Mouse (Mus musculus) forebrain, embryonic 11.5 days (tissue): ENCODE data around the gene Zkscan1. TPM values are rescaled to one million over a fixed set of nuclear protein-coding genes. Genes with fewer than 3 reads are reported as not detected.

Source experiments
- ATAC-seq: fragments of 200-750 bp; cut with Nextera tagmentation; replicated peaks from 2 replicates; pipeline ENCODE4 v1.8.0; 2017; ENCODE audit warnings: moderate TSS enrichment; ENCODE audit not compliant: low FRiP score
- DNase-seq: peaks from one replicate; pipeline ENCODE4 v3.0.0-alpha.2; 2017; ENCODE audit warnings: low spot score
- H3K27ac ChIP-seq: fragments of 300-500 bp; sonication (generic); 2 replicates; pipeline ENCODE4 v1.5.1; 2014; ENCODE audit warnings: low read depth, low read length
- H3K27me3 ChIP-seq: fragments of 300-500 bp; sonication (generic); 2 replicates; pipeline ENCODE4 v1.6.1; 2014; ENCODE audit warnings: mild to moderate bottlenecking, low read length, mixed read lengths; ENCODE audit not compliant: control insufficient read depth, insufficient read depth
- H3K36me3 ChIP-seq: fragments of 300-500 bp; sonication (generic); 2 replicates; pipeline ENCODE4 v1.6.1; 2014; ENCODE audit warnings: mild to moderate bottlenecking, low read length, moderate library complexity, mixed read lengths; ENCODE audit not compliant: control insufficient read depth, insufficient read depth
- H3K4me1 ChIP-seq: fragments of 300-500 bp; sonication (generic); replicated peaks from 2 replicates; pipeline ENCODE4 v1.6.1; 2014; ENCODE audit warnings: low read length, mixed read lengths; ENCODE audit not compliant: control insufficient read depth, insufficient read depth
- H3K4me2 ChIP-seq: fragments of 300-500 bp; sonication (generic); 2 replicates; pipeline ENCODE4 v1.6.1; 2014; ENCODE audit warnings: low read depth, mild to moderate bottlenecking, low read length, moderate library complexity, mixed read lengths; ENCODE audit not compliant: severe bottlenecking
- H3K4me3 ChIP-seq: fragments of 300-500 bp; sonication (generic); 2 replicates; pipeline ENCODE4 v1.5.1; 2014; ENCODE audit warnings: low read depth, low read length
- H3K9ac ChIP-seq: fragments of 300-500 bp; sonication (generic); 2 replicates; pipeline ENCODE4 v1.6.1; 2014; ENCODE audit warnings: low read length
- H3K9me3 ChIP-seq: fragments of 300-500 bp; sonication (generic); 2 replicates; pipeline ENCODE4 v1.6.1; 2016; ENCODE audit warnings: low read length, mixed read lengths; ENCODE audit not compliant: control insufficient read depth
- WGBS: fragments of 180-500 bp; shearing (Covaris S2); extraction: QIAGEN DNeasy Blood & Tissue Kit; methylation state at CpG from one replicate; pipeline ENCODE4 v1.1.7; 2014; 5-methylcytosine and 5-hydroxymethylcytosine counted together
- polyA plus RNA-seq: library from polyadenylated mRNA; unstranded; fragments of >200 nt; fragmentation: Nextera tagmentation; extraction: Ambion mirVana; gene quantifications from 2 replicates; pipeline ENCODE4 v1.2.1, GENCODE M21; 2014

The Zkscan1 gene
- polyA plus RNA-seq, 1 experiment from 2014 or later = 34.0 TPM

DNA sequence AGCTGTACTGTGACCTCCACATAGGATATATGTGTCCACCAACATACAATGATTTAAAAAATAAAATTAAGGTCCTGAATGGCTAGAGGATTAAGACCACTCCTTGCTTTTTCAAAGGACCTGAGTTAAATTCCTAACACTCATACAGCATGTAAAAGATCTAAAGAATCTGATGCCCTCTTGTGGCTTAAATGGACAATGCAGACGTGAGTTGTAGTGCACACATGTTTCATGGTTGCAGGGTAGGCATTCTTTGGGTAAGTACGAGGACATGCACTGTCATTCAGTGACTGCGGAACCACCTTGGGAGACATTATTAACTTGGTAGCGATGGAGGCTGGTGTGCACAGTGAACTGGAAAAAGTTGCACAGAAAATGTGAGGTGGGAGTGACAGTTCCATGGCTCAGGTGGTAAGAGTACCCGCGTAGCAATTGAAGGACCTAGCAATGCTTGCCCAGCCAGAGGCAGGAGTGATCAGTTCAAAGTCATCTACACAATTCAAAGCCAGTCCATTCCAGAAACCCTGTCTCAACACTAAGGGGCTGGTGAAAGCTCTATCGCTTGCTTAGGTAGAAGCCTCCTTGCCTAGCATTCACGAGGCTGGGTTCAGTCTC lies 53.2 kb downstream of the Zkscan1 start:
- DNase-seq (no peak), ATAC-seq (no peak; the same call in 1 of the 2 replicates)
- no peak overlapping the region for H3K9ac ChIP-seq
- H3K4me1 ChIP-seq = no peaks in the 10 kb centered on the region
- no peak overlapping the region for H3K4me2 ChIP-seq
- no peaks in the 10 kb centered on the region for H3K9me3 ChIP-seq
- no peak overlapping the region for H3K27ac ChIP-seq
- 70% methylated on average over 8 of the region's 8 CpGs for WGBS
- peaks cover 12% of the 10 kb centered on the region; the same call in 1 of the 2 replicates for H3K36me3 ChIP-seq
- H3K27me3 ChIP-seq = no peaks in the 10 kb centered on the region
- no peak overlapping the region for H3K4me3 ChIP-seq

DNA sequence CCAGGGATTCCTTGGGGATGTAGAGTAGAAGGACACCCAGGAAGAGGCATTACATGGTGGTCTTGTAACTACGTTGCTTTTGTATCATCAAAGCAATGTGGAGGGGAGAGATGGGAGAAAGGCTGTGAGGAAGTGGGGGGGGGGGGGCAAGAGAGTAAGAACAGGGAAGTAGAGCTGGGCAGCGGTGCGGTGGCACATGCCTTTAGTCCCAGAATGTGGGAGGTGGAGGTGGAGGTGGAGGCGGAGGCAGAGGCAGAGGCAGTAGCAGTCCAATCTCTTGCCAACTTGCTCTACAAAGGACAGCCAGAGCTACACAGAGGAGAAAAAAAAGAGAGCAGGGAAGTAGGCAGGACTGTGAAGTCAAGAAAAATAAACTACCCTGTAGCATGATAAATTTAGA lies 53.7 kb downstream of the Zkscan1 start:
- Histone ChIP-seq H3K27me3 (no peaks in the 10 kb centered on the region), H3K4me1 (no peaks in the 10 kb centered on the region), H3K36me3 (peaks cover 11% of the 10 kb centered on the region; the same call in 1 of the 2 replicates), H3K4me3 (no peak overlapping the region), H3K9ac (no peak overlapping the region), H3K4me2 (no peak overlapping the region), H3K27ac (no peak overlapping the region), H3K9me3 (no peaks in the 10 kb centered on the region)
- no peak for DNase-seq
- ATAC-seq = no peak
- WGBS = 85% methylated on average over 4 of the region's 4 CpGs

DNA sequence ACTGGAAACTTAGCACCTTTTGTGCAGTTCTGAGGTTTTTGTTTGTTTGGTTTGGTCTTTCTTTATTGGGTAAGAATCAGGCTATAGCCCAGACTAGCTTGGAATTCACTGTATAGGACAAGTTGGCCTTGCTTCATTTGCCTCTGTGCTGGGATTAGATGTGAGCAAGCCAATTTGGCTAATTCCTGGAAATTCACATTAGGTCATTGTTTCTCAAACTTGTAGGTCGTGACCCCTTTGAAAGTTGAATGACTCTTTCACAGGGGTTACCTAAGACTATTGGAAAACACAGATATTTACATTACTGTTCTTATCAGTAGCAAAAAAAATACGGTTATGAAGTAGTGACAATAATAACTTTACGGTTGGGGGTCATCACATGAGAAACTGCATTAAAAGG lies 69.5 kb downstream of the Zkscan1 start:
- peak overlapping the region; percentile 82 for H3K4me3 ChIP-seq
- WGBS = 84% methylated on average over 3 of the region's 3 CpGs
- peak overlapping the region; percentile 97 for H3K9ac ChIP-seq
- peaks cover 2% of the 10 kb centered on the region; the same call in 1 of the 2 replicates for H3K4me1 ChIP-seq
- no peak overlapping the region for H3K27ac ChIP-seq
- H3K4me2 ChIP-seq = peak overlapping the region; percentile 69
- H3K27me3 ChIP-seq = no peaks in the 10 kb centered on the region
- ATAC-seq (no peak), DNase-seq (no peak)
- H3K9me3 ChIP-seq = no peaks in the 10 kb centered on the region
- peaks cover 10% of the 10 kb centered on the region for H3K36me3 ChIP-seq

DNA sequence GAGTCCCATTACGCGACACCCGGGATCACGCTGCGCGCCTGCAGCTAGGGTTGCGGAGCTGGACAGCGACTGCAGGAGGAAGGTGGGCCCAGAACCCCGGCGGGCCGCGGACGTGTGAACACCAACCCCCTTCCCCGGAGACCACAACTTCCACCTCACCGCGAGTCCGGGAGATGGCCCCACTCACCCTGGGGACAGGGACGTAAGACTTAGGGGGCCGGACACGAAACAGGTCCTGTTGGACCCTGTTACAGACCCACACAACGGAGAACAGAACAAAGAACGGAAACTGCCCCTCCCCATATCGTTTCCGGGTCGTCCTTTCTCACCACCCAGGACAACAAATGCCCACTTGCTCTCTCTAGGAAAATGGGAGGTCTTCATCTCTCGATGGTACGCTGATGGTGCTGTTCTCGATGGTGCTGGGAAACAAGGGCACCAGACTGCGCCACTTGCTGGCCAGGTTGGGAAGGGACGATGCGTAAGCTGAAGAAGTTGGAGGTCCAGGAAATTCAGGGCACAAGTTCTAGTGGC lies 70.6 kb downstream of the Zkscan1 start, which contains the start of gene Zfp113:
Gene Zfp113, minus strand, starts transcription at position 302 of the 534 bp plus-strand sequence.
- peak; percentile 97 for ATAC-seq
- peak within 1 kb of the TSS; percentile 97 for H3K9ac ChIP-seq
- H3K4me2 ChIP-seq = peak within 1 kb of the TSS; percentile 69
- peaks cover 7% of the 10 kb centered on the region for H3K36me3 ChIP-seq
- H3K4me3 ChIP-seq = peak within 1 kb of the TSS; percentile 82
- under 1% methylated on average over 31 of the region's 31 CpGs for WGBS
- peak within 1 kb of the TSS; percentile 93 for H3K27ac ChIP-seq
- peak; percentile 89 for DNase-seq
- H3K4me1 ChIP-seq = peaks cover 2% of the 10 kb centered on the region; the same call in 1 of the 2 replicates
- H3K9me3 ChIP-seq = no peaks in the 10 kb centered on the region
- no peaks in the 10 kb centered on the region for H3K27me3 ChIP-seq

Other genes with a start within 250 kb of the Zkscan1 start
- gene Pilra, start 248.8 kb upstream of the Zkscan1 start, polyA plus RNA-seq = 0.13 and 0.32 TPM in 2 replicates
- not detected in 2 replicates for gene Pilrb1, start 227.0 kb upstream of the Zkscan1 start, polyA plus RNA-seq
- not detected in 2 replicates for gene Pilrb2, start 213.3 kb upstream of the Zkscan1 start, polyA plus RNA-seq
- not detected in 2 replicates for gene Cyp3a13, start 163.5 kb upstream of the Zkscan1 start, polyA plus RNA-seq
- not detected in 2 replicates for gene Gjc3, start 122.0 kb upstream of the Zkscan1 start, polyA plus RNA-seq
- gene Azgp1, start 103.6 kb upstream of the Zkscan1 start, polyA plus RNA-seq = not detected in 2 replicates
- not detected in 2 replicates for gene Smok3a, start 63.8 kb upstream of the Zkscan1 start, polyA plus RNA-seq
- not detected in 2 replicates for gene Smok3b, start 63.7 kb upstream of the Zkscan1 start, polyA plus RNA-seq
- gene Smok3c, start 31.9 kb upstream of the Zkscan1 start, polyA plus RNA-seq = not detected in 2 replicates
- gene Zscan21, start 31.8 kb downstream of the Zkscan1 start, polyA plus RNA-seq = 106 and 112 TPM in 2 replicates
- 35.2 and 39.9 TPM in 2 replicates for gene Zfp113, start 70.7 kb downstream of the Zkscan1 start, polyA plus RNA-seq
- 248 and 275 TPM in 2 replicates for gene Cops6, start 76.0 kb downstream of the Zkscan1 start, polyA plus RNA-seq
- 24.0 and 24.1 TPM in 2 replicates for gene Ap4m1, start 86.9 kb downstream of the Zkscan1 start, polyA plus RNA-seq
- 370 and 373 TPM in 2 replicates for gene Mcm7, start 87.3 kb downstream of the Zkscan1 start, polyA plus RNA-seq
- 150 and 155 TPM in 2 replicates for gene Taf6, start 102.4 kb downstream of the Zkscan1 start, polyA plus RNA-seq
- 49.8 and 56.6 TPM in 2 replicates for gene Cnpy4, start 102.4 kb downstream of the Zkscan1 start, polyA plus RNA-seq
- 9.0 and 10.9 TPM in 2 replicates for gene Mblac1, start 109.2 kb downstream of the Zkscan1 start, polyA plus RNA-seq
- gene Nxpe5, start 140.8 kb downstream of the Zkscan1 start, polyA plus RNA-seq = not detected in 2 replicates
- gene Lamtor4, start 170.4 kb downstream of the Zkscan1 start, polyA plus RNA-seq = 38.6 and 39.9 TPM in 2 replicates
- gene BC037034, start 178.9 kb downstream of the Zkscan1 start, polyA plus RNA-seq = 9.3 and 11.8 TPM in 2 replicates
- 1.7 and 4.6 TPM in 2 replicates for gene Gal3st4, start 187.8 kb downstream of the Zkscan1 start, polyA plus RNA-seq
- 0.05 and 0.08 TPM in 2 replicates for gene Gm43720, start 194.9 kb downstream of the Zkscan1 start, polyA plus RNA-seq
- 14.7 and 17.6 TPM in 2 replicates for gene Gpc2, start 194.9 kb downstream of the Zkscan1 start, polyA plus RNA-seq
- gene Stag3, start 195.2 kb downstream of the Zkscan1 start, polyA plus RNA-seq = 5.4 and 5.7 TPM in 2 replicates